Mouse (Mus musculus) stomach, postnatal 0 days (tissue): ENCODE measurements around the gene Dhh. TPM values are rescaled to one million over a fixed set of nuclear protein-coding genes. Genes with fewer than 3 reads are reported as not detected.
"Not testable (repeated sequence)": the region's sequence is repeated elsewhere in the genome, so short reads cannot be mapped to it uniquely, and the experiment has no call there.

Experiments
- ATAC-seq: fragments of 200-750 bp; cut with Nextera tagmentation; 2 replicates; pipeline ENCODE4 v1.8.0; 2017; ENCODE audit not compliant: low FRiP score, low TSS enrichment
- DNase-seq: peaks from one replicate; pipeline ENCODE4 v3.0.0-alpha.2; 2016; ENCODE audit warnings: low spot score
- H3K27ac ChIP-seq: fragments of 300-500 bp; sonication (generic); replicated peaks from 2 replicates; pipeline ENCODE4 v1.5.1; 2014; ENCODE audit warnings: mild to moderate bottlenecking, control low read depth
- H3K27me3 ChIP-seq: fragments of 300-500 bp; sonication (generic); 2 replicates; pipeline ENCODE4 v1.6.1; 2014; ENCODE audit warnings: low read length; ENCODE audit not compliant: control insufficient read depth, insufficient read depth
- H3K36me3 ChIP-seq: fragments of 300-500 bp; sonication (generic); 2 replicates; pipeline ENCODE4 v1.6.1; 2014; ENCODE audit warnings: low read length, mixed read lengths; ENCODE audit not compliant: control insufficient read depth, insufficient read depth
- H3K4me1 ChIP-seq: fragments of 300-500 bp; sonication (generic); replicated peaks from 2 replicates; pipeline ENCODE4 v1.6.1; 2014; ENCODE audit warnings: antibody characterized with exemption; ENCODE audit not compliant: control insufficient read depth, insufficient read depth
- H3K4me2 ChIP-seq: fragments of 300-500 bp; sonication (generic); replicated peaks from 2 replicates; pipeline ENCODE4 v1.6.1; 2014; ENCODE audit warnings: low read depth, mild to moderate bottlenecking, control low read depth, moderate library complexity
- H3K4me3 ChIP-seq: fragments of 300-500 bp; sonication (generic); 2 replicates; pipeline ENCODE4 v1.5.1; 2014; ENCODE audit warnings: low read depth, low read length, control low read depth
- H3K9ac ChIP-seq: fragments of 300-500 bp; sonication (generic); 2 replicates; pipeline ENCODE4 v1.6.1; 2014; ENCODE audit warnings: mild to moderate bottlenecking, low read length, control low read depth, mixed read lengths
- H3K9me3 ChIP-seq: fragments of 300-500 bp; sonication (generic); 2 replicates; pipeline ENCODE4 v1.6.1; 2016; ENCODE audit warnings: low read length; ENCODE audit not compliant: control insufficient read depth
- CTCF ChIP-seq: IDR thresholded peaks from 2 replicates; pipeline ENCODE4 v1.5.1; 2016; ENCODE audit warnings: antibody characterized with exemption, low read depth, mild to moderate bottlenecking, moderate library complexity
- EP300 ChIP-seq: optimal IDR thresholded peaks from 2 replicates; pipeline ENCODE3; 2016; ENCODE audit warnings: antibody characterized with exemption
- WGBS: fragments of 180-500 bp; shearing (Covaris S2); extraction: QIAGEN DNeasy Blood & Tissue Kit; methylation state at CpG from one replicate; pipeline ENCODE4 v1.1.7; 2014; 5-methylcytosine and 5-hydroxymethylcytosine counted together
- polyA plus RNA-seq: library from polyadenylated mRNA; unstranded; fragments of >200 nt; fragmentation: Nextera tagmentation; extraction: Ambion mirVana; gene quantifications from 2 replicates; pipeline ENCODE4 v1.2.1, GENCODE M21; 2015

The Dhh gene
- polyA plus RNA-seq, 1 experiment from 2014 or later = 0.89 TPM

DNA sequence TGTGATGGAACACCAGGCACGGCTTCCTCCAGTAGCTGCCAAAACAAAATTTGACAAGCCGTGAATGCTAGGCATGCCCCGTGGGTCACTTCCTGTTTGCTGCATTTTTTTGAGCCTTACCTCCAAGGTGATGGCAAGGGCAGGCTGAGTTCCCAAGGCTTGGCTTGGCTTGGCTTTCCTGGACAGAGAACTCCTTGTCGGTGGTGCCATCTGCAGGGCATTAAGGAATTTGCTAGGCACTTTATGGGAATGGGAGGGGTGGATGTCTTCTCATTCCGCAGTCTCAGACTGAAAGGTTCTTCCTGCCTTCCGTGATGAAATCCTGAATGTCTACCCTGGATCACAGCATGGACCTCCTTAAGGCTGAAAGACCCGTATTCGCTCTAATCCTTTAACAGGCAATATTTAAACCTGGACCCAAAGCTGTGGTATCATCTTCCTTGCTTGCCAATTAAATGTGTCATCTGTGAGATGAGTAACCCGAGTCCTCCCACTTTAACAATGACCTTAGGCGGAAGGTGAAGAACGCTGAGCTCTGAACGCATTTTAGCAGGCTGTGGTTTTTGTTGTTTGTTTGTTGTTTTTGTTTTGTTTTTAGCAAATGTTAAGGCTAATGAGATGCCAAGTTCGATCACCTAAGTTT lies 30.4 kb upstream of the Dhh start:
- H3K9ac ChIP-seq = no peak overlapping the region
- DNase-seq (peak; percentile 84), ATAC-seq (peak; percentile 82)
- 15% methylated on average over 13 of the region's 13 CpGs for WGBS
- no peaks in the 10 kb centered on the region for H3K27me3 ChIP-seq
- H3K9me3 ChIP-seq = no peaks in the 10 kb centered on the region
- H3K36me3 ChIP-seq = peaks cover 5% of the 10 kb centered on the region
- no peak overlapping the region for H3K27ac ChIP-seq
- no peak overlapping the region for H3K4me2 ChIP-seq
- TF ChIP-seq CTCF (peak; percentile 88), EP300 (no peak)
- H3K4me1 ChIP-seq = no peaks in the 10 kb centered on the region
- H3K4me3 ChIP-seq = no peak overlapping the region

DNA sequence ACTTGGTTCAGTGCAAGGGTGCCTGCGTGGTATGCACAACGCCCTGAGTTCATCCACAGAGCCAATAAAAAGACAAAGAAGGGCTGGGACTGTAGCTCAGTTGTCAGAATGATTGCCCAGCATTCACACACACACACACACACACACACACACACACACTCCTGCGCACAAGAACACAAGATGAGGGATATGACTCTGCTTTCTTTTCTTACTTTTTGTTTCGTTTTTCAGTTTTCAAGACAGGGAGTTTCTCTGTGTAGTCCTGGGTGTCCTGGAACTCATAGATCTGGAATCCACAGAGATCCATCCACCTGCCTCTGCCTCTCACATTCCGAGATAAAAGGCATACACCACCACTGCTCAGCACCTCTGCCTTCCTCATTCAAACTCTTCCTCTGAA lies 29.2 kb upstream of the Dhh start:
- no peak for ATAC-seq
- no peak overlapping the region for H3K27ac ChIP-seq
- 72% methylated on average over 5 of the region's 5 CpGs for WGBS

DNA sequence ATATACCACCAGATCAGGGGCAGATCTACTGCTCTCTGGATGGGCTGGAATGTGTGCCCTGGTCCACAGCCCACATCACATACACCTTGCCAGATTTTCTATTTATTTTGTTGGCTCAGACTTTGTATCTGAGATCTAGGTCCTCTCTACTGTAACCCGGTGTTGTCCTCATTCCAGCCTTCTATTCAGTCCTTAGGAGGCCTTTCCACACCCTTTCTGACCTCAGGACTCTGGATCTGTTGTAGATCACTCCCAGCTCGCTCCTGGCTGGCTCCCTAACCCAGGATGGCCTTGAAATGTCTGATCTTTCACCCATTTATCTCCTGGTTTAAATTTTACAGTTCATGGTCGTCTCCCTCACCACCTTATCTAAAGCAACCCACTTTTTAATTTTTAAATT lies 26.3 kb upstream of the Dhh start:
- Histone ChIP-seq H3K4me2 (no peak overlapping the region), H3K9me3 (no peaks in the 10 kb centered on the region), H3K36me3 (no peaks in the 10 kb centered on the region), H3K9ac (no peak overlapping the region), H3K4me3 (no peak overlapping the region), H3K27ac (no peak overlapping the region), H3K27me3 (no peaks in the 10 kb centered on the region), H3K4me1 (no peaks in the 10 kb centered on the region)
- ATAC-seq (no peak), DNase-seq (no peak)
- no peak for TF ChIP-seq CTCF
- no peak for TF ChIP-seq EP300
- 55% methylated on average over 3 of the region's 3 CpGs for WGBS

More for the DNA sequence above, 29.2 kb upstream of the Dhh start:
- Histone ChIP-seq H3K36me3 (peaks cover 5% of the 10 kb centered on the region), H3K4me2 (no peak overlapping the region), H3K9ac (no peak overlapping the region), H3K4me1 (no peaks in the 10 kb centered on the region), H3K9me3 (no peaks in the 10 kb centered on the region), H3K27me3 (no peaks in the 10 kb centered on the region), H3K4me3 (no peak overlapping the region)
- no peak for TF ChIP-seq EP300
- TF ChIP-seq CTCF = no peak
- DNase-seq = no peak

DNA sequence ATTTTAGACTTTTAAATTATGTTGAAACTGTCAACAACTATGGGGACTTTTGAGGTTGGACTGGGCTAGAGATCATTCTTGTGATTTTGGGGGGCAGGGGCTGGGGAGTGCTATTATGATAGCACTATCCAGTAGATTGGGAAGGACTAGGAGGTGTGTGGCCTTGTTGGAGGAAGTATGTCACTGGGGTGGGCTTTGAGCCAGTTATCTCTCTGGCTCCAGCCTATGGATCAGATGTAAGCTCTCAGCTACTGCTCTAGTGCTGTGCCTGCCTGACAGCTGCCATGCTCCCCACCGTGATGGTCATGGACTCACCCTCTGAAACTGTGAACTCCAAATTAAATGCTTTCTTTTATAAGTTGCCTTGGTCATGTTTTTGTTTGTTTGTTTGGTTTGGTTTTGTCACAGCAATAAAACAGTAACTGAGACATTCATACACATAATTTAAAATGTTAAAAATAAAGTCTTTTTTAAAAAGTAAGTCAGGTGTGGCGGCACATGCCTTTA lies 24.7 kb upstream of the Dhh start:
- Histone ChIP-seq H3K36me3 (no peaks in the 10 kb centered on the region), H3K4me2 (no peak overlapping the region), H3K27me3 (no peaks in the 10 kb centered on the region), H3K27ac (no peak overlapping the region), H3K9me3 (no peaks in the 10 kb centered on the region), H3K4me3 (no peak overlapping the region), H3K4me1 (no peaks in the 10 kb centered on the region), H3K9ac (no peak overlapping the region)
- ATAC-seq (no peak), DNase-seq (no peak)
- 83% methylated on average over 2 of the region's 2 CpGs for WGBS
- TF ChIP-seq CTCF (no peak), EP300 (no peak)

DNA sequence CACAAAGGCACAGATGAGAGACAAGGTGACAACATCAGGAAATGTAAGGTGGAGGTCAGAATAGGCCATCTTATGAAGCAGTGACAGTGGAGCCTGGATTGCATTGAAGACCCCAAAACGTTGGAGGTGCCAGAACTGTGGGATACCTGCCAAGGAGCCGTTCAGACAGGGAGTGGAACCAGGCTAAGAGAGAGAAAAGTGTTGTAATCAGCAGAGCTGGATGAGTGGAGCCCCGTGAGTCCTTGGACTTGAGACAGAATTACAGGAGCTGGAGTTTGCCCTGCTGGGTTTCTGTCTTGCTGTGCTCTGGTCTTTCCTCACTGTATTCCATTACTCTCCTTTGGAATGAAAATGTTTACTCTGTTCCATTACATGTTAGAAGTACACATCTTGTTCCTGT lies 24.2 kb upstream of the Dhh start:
- Histone ChIP-seq H3K9me3 (no peaks in the 10 kb centered on the region), H3K4me1 (no peaks in the 10 kb centered on the region), H3K9ac (no peak overlapping the region), H3K27me3 (no peaks in the 10 kb centered on the region), H3K36me3 (no peaks in the 10 kb centered on the region), H3K4me3 (no peak overlapping the region), H3K4me2 (no peak overlapping the region), H3K27ac (no peak overlapping the region)
- no peak for ATAC-seq
- no peak for TF ChIP-seq CTCF
- no peak for TF ChIP-seq EP300
- WGBS = 41% methylated on average over 3 of the region's 3 CpGs
- DNase-seq = no peak

DNA sequence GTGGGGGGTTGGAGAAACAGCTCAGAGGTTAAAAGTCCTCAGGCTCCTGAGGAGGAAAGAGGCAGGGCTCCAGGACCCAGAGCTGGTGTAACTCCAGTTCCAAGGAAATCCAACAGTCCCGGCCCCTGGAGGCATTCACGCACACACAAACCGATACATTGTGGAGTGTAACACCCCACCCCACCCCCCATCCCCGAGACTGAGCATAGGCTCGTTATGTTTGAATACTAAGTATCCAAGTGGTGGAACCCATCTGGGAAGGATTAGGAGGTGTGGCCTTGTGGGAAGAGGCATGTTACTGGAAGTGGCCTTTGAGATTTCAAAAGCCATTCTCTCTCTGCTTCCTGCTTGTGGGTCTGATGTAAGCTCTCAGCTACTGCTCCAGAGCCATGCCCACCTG lies 23.2 kb upstream of the Dhh start:
- Histone ChIP-seq H3K27ac (no peak overlapping the region), H3K4me2 (no peak overlapping the region), H3K9me3 (no peaks in the 10 kb centered on the region), H3K9ac (no peak overlapping the region), H3K36me3 (no peaks in the 10 kb centered on the region), H3K27me3 (no peaks in the 10 kb centered on the region), H3K4me1 (no peaks in the 10 kb centered on the region), H3K4me3 (no peak overlapping the region)
- TF ChIP-seq EP300 (no peak), CTCF (no peak)
- WGBS = 82% methylated on average over 5 of the region's 5 CpGs
- no peak for DNase-seq
- no peak for ATAC-seq

DNA sequence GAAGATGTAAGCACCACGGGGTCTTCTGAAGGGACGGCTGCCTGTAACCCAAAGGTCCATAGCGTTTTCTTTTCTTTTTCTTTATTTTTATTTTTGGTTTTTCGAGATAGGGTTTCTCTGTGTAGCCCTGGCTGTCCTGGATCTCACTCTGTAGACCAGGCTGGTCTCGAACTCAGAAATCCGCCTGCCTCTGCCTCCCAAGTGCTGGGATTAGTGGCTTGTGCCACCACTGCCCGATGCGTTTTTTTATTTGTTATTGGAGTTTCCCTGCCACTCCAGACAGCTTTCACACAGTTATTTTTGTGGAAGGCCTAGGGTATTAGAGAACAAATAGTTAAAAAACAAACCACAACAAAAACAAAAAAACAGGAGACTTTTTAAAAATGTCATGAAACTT lies 20.2 kb upstream of the Dhh start:
- Histone ChIP-seq H3K4me3 (peak overlapping the region; percentile 90), H3K27ac (peak overlapping the region; percentile 74), H3K9ac (peak overlapping the region; percentile 50; the same call in 1 of the 2 replicates), H3K4me2 (peak overlapping the region; percentile 79)
- H3K9me3 ChIP-seq, ATAC-seq, H3K4me1 ChIP-seq, H3K36me3 ChIP-seq, H3K27me3 ChIP-seq, DNase-seq: not testable (repeated sequence)
- 16% methylated on average over 8 of the region's 8 CpGs for WGBS
